Mouse (Mus musculus) frontal cortex, adult 2 months (tissue): ENCODE measurements around the gene Synj1. TPM values are rescaled to one million over a fixed set of nuclear protein-coding genes. Genes with fewer than 3 reads are reported as not detected.
A peak's percentile ranks its signal among the peaks of the same experiment; 100 is the strongest.

ENCODE experiments used
- DNase-seq, 2 experiments: peaks; one replicate each; pipeline ENCODE4 v3.0.0; 2022; ENCODE audit warnings: low spot score in 1 of 2; ENCODE audit errors: extremely low spot score in 1 of 2
- polyA plus RNA-seq: library from polyadenylated mRNA; depleted of rRNA; stranded (reverse); fragments of >200 nt; gene quantifications from 2 replicates; pipeline ENCODE4 v1.2.3, GENCODE M21; 2012

Synj1 gene
- polyA plus RNA-seq, 1 experiment = 155 TPM

DNA sequence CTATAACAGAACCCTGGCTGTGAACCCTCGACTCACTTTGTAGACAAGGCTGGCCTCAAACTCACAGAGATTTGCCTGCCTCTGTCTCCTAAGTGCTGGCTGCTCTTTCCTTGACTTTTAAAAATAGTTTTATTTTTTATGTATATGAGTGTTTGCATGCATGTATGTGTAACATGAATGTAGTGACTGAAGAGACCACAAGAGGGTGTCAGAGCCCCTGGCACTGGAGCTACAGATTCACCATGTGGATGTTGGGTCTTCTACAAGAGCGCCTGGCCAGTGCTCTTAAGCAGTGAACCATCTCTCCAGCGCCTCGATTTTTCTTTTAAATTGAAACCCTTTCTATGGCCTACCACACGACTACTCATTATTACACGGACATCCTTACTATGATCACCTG is 57.3 kb downstream of the Synj1 start:
- no peak for DNase-seq

DNA sequence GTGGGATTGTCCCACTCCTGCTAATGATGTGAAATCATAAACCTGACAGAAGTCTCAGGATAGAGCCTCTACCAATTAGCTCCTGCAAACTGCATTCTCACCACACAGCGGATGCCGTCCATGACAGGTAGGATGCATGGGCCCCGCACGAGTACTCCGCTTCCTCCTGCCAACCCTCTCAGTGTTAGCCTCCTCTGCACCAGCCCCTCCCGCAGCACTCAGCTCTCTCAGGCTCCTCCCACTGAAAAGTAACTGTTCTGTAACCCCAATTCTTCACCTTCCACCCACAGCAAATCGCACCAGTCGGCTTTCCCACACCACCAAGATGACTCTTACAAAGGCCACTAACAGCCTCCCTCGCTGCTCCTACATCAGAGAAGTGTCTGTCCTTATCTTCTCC is 58.0 kb downstream of the Synj1 start:
- peak in 1 of 2 experiments; percentile 38 for DNase-seq

DNA sequence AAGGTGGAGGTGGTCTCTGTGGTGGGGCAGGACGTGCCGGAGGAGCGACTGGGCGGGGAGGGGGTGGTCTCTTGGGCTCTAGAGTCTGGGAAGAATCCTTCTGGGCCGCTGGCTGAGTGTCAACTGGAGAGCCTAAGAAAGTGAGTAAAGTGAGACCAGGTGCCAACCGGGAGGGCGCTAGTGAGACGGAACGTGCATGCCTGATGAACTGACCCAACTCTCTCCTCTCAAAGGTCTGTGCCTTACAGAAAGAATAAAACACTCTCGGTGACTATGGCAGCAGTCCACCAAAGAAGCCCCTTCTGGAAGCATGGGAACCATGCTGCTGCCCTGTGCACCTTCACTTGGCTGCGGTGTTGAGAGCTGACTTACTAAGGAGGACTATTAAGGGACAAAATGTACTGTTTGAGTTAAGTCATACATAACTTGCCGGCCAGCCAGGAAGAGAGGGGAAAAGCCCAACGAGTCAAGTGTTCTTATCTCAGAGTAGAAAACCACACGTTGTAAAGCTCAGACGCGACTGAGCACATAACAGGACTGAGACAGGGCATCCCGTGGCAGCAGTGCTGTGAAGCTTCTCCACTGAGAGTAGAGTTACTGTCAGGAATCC is 60.6 kb downstream of the Synj1 start:
- DNase-seq = no peak

DNA sequence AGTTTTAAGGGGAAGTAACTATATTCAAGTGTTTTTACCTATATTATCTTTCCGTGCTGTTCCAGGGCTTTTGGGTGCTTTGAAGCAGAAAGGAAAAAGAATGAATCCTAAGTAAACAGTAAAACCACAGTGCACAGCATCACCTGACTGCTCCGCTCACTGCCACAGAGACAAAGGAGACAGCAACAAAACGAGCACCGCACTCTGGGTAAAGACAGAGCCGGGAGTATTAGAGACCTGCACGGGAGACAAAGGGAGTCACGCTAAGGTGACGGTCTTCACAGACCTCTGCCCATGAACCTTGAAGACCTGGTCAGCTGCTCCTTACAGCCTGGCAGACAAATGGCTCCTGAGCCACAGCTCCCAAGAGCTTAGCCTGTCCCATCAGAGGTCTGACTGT is 64.1 kb downstream of the Synj1 start:
- DNase-seq = no peak

DNA sequence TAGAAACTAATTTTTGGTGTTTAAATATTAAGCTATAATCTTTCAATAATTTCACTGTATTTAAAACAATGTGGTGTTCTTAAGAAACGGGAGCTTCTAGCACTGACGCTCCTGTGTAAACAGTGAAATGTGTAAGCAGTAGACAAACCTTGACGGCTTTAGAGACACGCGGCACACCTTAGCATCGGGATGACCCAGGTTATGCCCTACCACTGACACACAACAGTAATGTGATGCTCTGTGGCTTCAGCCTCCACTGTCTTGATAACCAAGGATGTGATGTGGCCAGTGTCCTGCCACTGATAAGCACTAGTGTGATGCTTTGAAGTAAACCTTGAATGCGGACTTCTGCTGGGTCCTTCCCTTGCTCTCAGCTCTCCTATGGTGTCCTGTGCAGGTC is 69.9 kb downstream of the Synj1 start:
- DNase-seq = no peak

DNA sequence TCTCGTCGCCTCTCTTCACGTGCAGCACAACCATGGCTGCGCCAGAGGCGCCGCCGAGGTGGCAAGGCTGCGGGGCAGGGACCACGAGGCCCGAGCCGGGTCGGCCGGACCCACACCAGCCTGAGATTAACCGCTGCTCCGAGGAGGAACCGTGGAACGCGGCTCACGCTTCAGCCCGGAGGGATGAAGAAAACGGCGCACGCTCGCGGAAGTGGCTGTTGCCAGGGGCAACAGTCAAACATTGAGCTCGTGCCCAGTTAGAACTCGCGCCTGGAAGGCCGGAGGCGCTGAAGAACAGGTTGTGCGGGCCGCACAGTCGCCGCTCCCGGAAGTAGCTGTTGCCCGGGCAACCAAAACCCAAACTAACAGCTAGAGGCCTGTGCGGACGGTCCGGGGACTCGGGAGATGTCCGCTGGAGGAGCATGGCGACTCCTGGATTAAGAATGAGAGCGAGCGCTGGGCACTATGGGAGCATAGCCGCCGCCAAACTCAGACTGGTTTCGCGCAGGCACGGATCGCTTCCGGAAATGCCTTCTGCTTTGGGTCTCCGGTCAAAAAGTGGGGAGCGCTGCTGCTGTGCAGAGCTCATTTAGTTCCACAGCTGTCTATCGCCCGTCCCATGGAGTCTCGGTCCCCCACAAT is 76.3 kb downstream of the Synj1 start, which contains the start of gene Cfap298:
TSS of gene Cfap298 (minus strand) at position 428 of the 642 bp plus-strand sequence.
- peak; percentile 88 to 95 for DNase-seq

DNA sequence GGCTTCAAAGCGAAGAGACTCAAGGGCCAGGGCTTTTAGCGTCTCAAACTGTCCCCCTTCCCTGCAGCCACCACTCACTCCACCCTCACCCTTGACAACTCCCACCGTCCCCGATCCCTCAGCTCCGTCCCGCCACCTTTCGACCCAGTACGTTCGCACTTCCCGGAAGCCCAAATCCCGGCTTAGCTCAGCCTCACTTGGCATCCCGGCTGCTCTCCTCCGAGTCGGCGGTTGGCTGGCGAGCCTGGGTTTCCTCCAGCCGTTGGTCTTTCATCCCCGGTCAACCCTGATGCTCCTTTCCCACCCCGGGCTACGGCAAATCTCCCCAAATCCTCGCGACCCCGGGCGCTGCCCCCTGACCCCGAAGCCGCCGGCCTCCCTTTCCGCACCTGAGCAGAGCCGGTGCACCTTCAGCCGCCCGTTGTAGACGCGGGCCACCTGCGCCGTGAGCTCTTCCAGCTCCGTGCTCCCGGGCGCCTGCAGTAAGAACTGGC is 76.9 kb downstream of the Synj1 start:
- peak in 1 of 2 experiments; percentile 61 for DNase-seq

DNA sequence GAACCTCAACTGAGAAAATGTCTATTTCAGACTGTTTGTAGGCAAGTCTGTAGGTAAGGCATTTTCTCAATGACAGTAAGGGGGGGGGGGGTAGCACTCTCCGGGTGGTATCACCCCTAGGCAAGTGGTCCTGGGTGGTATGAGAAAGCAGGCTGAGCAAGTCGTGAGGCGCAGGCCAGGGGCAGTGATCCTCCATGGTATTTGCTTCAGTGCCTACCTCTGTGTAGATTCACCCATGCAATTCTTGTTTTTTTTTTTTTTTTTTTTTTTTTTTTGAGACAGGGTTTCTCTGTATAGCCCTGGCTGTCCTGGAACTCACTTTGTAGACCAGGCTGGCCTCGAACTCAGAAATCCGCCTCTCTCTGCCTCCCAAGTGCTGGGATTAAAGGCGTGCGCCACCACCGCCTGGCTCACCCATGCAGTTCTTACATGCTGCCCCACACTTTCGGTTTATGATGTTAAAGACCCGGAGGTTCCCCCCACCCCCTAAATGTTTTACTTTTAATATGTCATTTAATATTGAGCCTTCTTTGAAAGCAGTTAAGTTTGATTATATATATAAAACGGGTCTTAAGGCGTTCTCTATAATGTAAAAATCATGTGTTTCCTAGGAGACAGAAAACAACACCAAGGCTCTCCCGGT is 77.5 kb downstream of the Synj1 start:
- peak in 1 of 2 experiments; percentile 19 for DNase-seq

DNA sequence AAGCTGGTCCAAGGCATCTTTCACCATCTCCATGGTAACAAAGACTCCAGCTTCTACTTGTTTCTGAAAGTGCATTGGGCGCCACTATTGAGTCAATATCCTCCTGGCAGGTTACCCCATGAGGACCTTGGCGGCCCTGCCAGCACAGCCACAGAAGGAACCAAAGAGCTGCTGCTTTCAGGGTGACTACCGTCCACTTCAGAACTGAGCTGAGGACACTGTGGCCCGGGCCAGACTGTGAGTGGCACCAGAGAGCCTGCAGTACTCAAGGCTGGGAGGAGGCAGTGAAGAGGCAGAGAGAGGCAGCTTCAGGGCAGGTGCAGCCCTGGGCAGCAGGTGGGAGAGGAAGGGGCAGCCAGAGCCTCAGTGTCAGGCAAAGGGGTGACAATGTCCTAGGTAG is 83.7 kb downstream of the Synj1 start:
- no peak for DNase-seq

DNA sequence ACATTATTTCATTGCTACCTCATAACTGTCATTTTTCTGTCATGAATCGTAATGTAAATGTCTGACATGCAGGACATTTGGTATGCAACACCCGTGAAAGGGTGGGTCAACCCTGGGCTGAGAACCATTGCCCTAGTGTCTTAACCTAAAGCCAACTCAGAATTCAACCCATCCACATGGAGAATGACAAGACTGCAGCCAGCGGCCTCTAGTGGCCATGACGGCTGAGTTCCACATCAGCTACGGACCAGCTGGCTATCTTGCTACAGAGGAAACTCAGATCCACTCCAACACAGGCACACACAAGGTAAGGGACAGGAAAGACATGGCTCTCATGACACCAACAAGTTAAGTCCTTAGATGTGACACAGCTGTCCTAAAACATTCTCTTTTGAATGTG is 85.6 kb downstream of the Synj1 start:
- peak in 1 of 2 experiments; percentile 78 for DNase-seq

DNA sequence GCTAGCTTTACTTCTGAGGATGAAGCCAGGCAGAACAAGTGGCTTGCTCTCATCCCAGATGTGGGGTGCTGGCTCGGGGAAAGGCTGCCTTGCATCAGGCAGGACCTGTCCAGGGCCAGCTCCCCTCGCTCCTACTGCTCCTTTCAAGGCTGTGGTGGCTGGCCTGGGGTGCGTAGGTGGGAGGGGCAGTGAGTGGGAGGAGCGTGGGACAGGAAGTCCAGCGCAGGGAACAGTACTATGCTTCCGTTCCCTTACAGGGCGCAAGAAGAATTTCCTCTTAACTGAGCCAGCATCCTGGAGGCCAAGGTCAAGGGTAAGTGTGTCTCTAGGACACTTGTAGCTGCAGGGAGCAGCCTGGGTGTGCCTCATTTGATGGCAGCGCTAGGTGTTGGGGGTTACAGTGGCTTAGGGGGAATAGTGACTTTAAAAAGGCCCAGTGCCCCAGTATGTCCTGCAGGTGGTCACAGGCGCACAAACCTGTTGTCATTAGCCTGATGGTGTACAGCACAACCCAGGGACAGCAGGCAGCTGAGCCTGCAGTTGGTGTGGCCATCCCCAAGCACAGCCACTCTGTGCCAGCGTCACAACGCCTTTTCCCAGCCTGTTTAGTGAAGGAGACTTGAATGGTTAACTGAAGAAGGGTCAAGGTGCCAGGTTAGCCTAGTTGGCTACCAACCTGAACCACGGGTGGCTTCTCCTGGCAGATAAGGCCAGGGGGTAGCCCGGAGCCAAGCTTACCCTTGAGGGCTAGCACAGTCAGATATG is 86.3 kb downstream of the Synj1 start:
- DNase-seq = no peak

DNA sequence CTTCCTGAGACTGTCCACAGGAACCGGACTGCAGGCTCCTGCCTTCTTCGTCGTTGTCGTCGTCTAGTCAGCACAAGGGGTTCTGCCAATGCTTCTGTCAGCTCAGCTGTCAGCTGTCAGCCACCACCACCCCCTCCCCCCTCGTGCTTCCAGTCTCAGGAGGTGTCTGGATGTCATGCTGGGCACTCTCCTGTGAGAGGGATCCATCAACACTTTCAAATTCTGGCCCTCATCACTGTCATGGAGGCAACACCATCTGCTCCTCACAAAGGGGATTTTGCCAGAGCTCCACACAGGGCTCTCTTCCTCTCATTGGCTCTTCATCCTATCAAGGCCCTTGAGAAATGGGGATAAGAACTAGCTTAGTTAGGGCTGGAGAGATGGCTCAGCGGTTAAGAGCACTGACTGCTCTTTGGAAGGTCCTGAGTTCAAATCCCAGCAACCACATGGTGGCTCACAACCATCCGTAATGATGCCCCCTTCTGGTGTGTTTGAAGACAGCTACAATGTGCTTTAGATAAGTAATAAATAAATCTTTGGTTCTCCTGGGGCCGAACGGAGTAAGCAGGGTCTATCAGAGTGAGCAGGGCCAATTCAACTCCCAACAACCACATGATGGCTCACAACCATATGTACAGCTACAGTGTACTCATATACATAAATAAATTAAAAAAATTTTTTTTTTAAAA is 89.5 kb downstream of the Synj1 start:
- DNase-seq = no peak

DNA sequence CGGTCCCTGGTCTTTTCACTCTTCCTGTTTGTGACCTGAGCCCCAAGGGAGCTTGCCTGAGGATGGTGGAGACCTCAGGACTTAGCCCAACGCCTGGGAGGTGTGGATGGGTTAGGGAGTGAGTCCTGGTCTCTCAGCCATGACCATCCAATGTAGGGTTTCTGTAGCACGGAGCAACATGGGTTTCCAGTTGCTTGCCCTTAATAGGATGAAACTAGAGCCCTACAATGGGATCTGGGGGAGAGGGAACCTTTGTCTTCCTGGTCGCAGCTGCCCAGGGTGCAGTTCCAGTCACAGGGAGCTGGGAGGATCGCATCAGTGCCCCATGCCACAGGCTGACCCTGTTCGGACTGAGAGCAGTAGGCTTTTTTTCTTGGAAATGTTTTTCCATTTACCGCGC is 94.0 kb downstream of the Synj1 start:
- no peak for DNase-seq

DNA sequence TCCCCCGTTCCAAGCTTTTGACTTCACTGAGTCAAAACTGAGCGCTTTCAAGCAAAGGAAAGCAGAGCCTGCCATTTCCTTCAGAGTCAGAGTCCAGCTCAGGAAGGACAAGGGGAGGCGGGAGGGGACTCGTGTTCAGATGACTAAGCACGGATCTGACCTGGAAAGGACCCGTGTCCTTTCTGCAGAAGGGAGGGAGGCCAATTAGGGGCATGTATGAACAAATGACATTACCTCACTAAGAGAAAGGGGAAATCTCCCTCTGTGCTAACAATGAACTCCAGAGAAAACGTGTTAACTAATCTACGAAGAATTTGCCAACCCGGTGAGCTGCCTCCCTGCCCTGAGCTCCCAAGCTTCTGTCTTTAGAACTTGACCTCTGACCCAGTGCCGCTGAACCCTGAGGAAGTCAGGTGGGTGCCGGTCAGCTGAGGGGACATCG is 95.0 kb downstream of the Synj1 start:
- DNase-seq = no peak

DNA sequence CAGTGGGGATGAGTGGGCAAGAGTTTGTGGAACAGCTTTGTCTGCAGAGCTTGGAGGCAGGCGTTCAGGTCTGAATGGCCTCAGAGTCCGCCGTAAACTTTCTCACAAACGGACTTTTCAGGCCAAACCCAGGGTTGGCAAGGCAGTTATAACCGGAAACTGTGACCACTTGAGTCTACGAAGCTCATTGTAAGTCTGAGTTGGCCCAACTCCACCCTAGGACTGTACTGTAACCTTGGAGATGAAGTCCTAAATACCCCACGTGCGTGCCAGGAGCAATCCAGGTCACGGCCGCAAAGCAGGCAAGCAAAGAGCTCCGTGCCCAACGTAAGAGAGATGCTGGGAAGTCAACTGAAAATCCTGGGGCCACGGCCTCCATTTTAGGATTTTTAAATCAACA is 99.3 kb downstream of the Synj1 start:
- DNase-seq = no peak

DNA sequence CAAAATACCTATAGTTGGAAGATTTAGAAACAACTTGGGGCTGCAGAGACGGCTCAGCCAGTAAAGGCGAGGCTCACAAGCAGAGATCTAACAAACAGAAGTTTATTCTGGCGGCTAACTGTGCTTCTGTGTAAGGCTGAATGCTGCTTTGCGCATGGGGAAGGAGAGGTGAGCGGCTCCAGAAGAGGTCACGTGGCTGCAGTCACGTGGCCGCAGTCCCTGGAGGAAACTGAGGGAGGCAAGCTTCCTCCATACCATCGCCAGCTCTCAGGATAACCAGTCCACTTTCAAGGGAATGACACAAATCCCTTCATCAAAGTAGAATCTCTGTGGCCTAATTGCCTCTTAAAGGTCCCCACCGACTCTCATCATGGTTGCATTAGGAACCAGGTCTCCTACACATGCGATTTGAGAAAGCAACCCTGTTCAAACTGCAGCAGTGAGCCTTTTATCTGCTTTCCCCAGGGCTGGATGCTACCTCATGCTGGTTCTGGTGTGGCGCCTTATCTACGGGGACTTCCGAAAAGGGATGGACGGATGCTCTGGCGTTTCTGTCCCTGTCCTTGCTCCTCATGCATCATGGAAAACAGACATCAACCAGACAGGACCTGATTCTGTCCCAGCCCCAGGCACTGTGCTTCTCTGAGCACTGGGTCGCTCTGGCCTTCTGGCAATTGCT is 100.1 kb downstream of the Synj1 start:
- no peak for DNase-seq

DNA sequence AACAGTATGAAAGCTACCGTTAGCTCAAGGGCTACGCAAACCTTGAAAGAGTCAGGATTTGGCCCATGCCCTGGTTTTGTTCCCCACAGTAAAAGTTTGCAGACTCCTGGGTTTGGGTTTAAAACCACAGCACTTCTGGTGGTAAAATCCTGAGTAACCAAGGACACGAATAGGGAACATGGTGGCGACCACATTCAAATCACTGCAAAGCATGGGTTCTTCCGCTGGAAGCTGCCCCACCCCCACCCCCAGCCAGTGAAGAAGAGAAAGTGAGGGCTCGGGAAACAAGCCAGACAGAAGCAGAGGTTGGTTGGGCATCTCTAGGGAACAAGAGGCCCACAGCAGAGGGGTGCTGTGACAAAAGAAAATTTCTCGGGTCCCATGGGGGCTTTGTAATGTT is 103.9 kb downstream of the Synj1 start:
- no peak for DNase-seq

DNA sequence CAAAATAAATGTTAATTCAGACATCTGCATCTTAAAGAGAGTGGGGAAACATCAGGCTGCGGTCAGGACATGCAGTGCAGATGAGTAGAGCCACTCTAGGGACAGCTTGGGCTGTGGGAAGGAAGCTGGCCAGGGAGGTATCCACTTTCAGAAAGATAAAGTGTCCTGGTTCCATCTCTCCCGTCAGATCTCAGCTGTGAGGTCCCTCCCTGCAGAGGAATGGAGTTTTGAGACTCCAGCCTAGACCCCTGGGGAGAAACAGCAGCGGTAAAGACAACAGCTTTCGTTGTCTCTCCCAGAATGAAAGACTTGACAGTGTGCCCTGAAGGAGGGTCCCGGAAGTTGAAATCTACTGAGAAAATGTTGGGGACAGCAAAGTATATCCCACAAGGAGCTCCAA is 107.8 kb downstream of the Synj1 start:
- DNase-seq = no peak

DNA sequence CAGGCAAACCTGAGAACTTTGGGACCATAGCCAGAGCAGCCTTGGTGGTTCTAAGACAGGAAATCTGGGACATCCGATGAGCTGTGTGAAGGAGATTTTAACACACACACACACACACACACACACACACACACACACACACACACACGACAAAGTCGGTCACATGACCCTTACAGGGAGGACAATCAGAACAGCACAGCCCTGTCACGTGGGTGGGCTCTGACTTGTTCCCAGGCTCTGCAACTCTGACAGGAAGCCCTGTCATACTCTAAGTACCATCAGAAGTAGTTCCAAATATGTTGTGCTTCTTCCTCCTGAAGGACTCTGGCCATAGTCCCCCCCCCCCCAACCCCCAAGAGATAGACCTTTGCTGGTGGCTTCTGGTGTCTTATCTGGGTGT is 109.7 kb downstream of the Synj1 start:
- no peak for DNase-seq

DNA sequence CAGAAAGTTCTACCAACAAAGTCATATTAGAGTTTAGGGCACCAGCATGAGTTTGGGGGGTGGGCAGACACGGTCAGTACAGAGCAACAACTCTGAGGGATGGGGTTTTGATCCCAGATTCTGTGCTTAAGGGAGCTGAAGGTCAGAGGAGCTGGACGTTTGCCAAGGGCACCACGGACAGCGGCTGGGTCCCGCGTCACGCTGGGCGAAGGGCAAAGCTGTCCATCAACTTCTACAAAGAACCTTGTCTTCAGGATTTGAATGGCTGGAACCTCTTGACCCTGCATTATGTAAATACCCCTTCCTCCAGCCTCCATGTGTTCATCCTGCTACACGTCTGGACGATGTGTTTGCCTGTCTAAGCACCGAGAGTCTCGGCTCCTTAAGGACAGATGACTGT is 111.6 kb downstream of the Synj1 start:
- DNase-seq = no peak
